Mouse (Mus musculus): Measurements from ENCODE around the gene Ulk1. TPM values are rescaled to one million over a fixed set of nuclear protein-coding genes. Genes with fewer than 3 reads are reported as not detected.

Ulk1 gene
- polyA plus RNA-seq, 1 experiment from 2014 or later, result 21.5 TPM

Other genes with a start within 250 kb of the Ulk1 start
- 50.4 and 58.9 TPM in 2 replicates for gene Noc4l, start 156.7 kb downstream of the Ulk1 start, polyA plus RNA-seq (2015; fragmentation: Nextera tagmentation; extraction: Ambion mirVana)
- 22.4 and 28.8 TPM in 2 replicates for gene Ddx51, start 156.6 kb downstream of the Ulk1 start, polyA plus RNA-seq (2015; fragmentation: Nextera tagmentation; extraction: Ambion mirVana)
- gene Ep400, start 39.4 kb downstream of the Ulk1 start, polyA plus RNA-seq (2015; fragmentation: Nextera tagmentation; extraction: Ambion mirVana), result 45.6 and 58.6 TPM in 2 replicates
- gene Pus1, start 29.4 kb downstream of the Ulk1 start, polyA plus RNA-seq (2015; fragmentation: Nextera tagmentation; extraction: Ambion mirVana), result 33.0 and 33.5 TPM in 2 replicates
- gene Hscb, start 29.7 kb upstream of the Ulk1 start, polyA plus RNA-seq (2015; fragmentation: Nextera tagmentation; extraction: Ambion mirVana), result 26.5 and 30.1 TPM in 2 replicates
- 20.7 and 23.6 TPM in 2 replicates for gene Chek2, start 29.9 kb upstream of the Ulk1 start, polyA plus RNA-seq (2015; fragmentation: Nextera tagmentation; extraction: Ambion mirVana)
- gene Ttc28, start 69.7 kb upstream of the Ulk1 start, polyA plus RNA-seq (2015; fragmentation: Nextera tagmentation; extraction: Ambion mirVana), result 17.6 and 18.0 TPM in 2 replicates